Mouse (Mus musculus) liver, embryonic 14.5 days (tissue): ENCODE data around the gene Bbs12.

Source experiments
- CTCF ChIP-seq: IDR thresholded peaks from 2 replicates; pipeline ENCODE4 v1.5.1; 2016; ENCODE audit warnings: antibody characterized with exemption, low read depth, control low read depth
- EP300 ChIP-seq: IDR thresholded peaks from 2 replicates; pipeline ENCODE4 v1.6.1; 2016; ENCODE audit warnings: antibody characterized with exemption, low read depth

DNA sequence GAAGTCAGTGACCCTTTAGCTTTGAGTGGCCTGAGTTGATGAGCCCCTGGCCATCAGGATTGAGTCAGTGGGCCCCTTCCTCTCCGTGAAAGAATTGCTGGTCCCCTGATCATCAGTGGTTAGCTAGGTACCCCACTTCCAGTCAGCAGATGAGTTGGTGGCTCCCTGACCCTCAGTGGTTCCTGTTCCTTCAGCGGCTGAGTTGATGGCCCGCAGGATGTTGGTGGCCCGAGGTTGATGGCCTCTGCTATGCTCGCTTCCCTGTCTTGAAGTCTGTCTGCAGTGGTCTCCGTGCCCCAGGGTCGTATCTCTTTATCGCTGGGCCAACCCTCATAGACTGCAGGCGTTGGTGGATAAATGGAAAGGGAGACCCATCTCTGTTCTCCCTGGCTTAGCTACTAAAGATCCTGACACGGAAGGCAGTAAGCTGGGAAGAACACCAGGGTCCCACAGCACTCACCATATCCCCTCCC is 421 bp upstream of the Bbs12 start:
- TF ChIP-seq CTCF, result no peak
- no peak for TF ChIP-seq EP300
